Mouse (Mus musculus) lung, postnatal 0 days (tissue): ENCODE measurements around the gene Pip5kl1.

Experiments
- CTCF ChIP-seq: IDR thresholded peaks from 2 replicates; pipeline ENCODE4 v1.5.1; 2016; ENCODE audit warnings: antibody characterized with exemption, mild to moderate bottlenecking
- EP300 ChIP-seq: IDR thresholded peaks from 2 replicates; pipeline ENCODE4 v1.6.1; 2016; ENCODE audit warnings: antibody characterized with exemption, mild to moderate bottlenecking, control low read depth

- TF ChIP-seq CTCF: no peak
- TF ChIP-seq EP300: no peak
These were observed 15.0 kb upstream of the Pip5kl1 start for GRCm38 (mm10) chr2:32559570-32559969.
